Mouse (Mus musculus): ENCODE results near the gene Dnah17.

GRCm38 (mm10) chr11:118085961-118086360 is 44.5 kb downstream of the Dnah17 start:
- TF ChIP-seq CTCF (IDR thresholded peaks at IDR 0.05; ENCODE audit: low read depth), result no peak
- TF ChIP-seq EP300 (optimal IDR thresholded peaks at IDR 0.05), result no peak

Data from stomach, postnatal 0 days (tissue).